Mouse (Mus musculus): ENCODE results near the gene Rai1.

DNA sequence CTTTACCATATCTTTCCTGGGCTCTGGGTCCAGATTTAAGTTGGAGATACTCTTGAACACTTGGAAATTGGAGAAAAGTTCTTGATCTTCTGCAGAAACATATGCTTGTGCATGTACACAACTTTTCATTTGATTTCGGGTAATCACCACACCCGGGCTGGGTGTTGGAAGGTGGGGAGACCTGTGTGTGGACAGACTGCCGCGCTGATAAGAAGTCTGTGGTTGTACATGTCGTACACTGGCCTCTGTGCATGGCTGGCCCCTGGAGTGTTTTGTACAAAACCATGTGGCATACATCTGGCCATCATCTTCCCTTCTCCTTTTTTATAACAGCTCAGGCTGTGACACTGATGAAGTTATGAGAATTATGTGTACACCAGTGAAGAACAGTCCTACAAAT lies 55.1 kb downstream of the Rai1 start:
- TF ChIP-seq CTCF (conservative IDR thresholded peaks at IDR 0.05 in 1 of 2, IDR thresholded peaks at IDR 0.05 in 1 of 2; ENCODE audit: low read depth in 2 of 2, low read length in 2 of 2) (no peak), POLR2A (IDR thresholded peaks at IDR 0.05; ENCODE audit: low read depth, low read length) (no peak), ELF1 (IDR thresholded peaks at IDR 0.05; ENCODE audit: low read depth, low read length) (no peak), MXI1 (IDR thresholded peaks at IDR 0.05; ENCODE audit: low read depth, low read length) (no peak), E2F4 (IDR thresholded peaks at IDR 0.05; ENCODE audit: insufficient replicate concordance, low read depth, low read length) (no peak), BHLHE40 (IDR thresholded peaks at IDR 0.05; ENCODE audit: low read depth, low read length) (no peak), MAFK (IDR thresholded peaks at IDR 0.05; ENCODE audit: insufficient replicate concordance, low read length) (no peak), HCFC1 (IDR thresholded peaks at IDR 0.05; ENCODE audit: low read depth, low read length) (no peak), RCOR1 (conservative IDR thresholded peaks at IDR 0.05; ENCODE audit: low read depth, low read length) (no peak)

All from CH12.LX (cell line).